Mouse (Mus musculus) spleen, adult 2 months (tissue): Measurements from ENCODE around the gene Smcp.

Experiments used
- CTCF ChIP-seq: fragments of 200-500 bp; IDR thresholded peaks from 2 replicates; pipeline ENCODE4 v1.5.1; 2011; ENCODE audit warnings: mild to moderate bottlenecking, inconsistent platforms; ENCODE audit not compliant: insufficient read depth, insufficient read length, insufficient replicate concordance; ENCODE audit errors: extremely low read depth
- POLR2A ChIP-seq: fragments of 200-500 bp; IDR thresholded peaks from 2 replicates; pipeline ENCODE4 v1.6.1; 2011; ENCODE audit warnings: low read depth, low read length, inconsistent platforms

DNA sequence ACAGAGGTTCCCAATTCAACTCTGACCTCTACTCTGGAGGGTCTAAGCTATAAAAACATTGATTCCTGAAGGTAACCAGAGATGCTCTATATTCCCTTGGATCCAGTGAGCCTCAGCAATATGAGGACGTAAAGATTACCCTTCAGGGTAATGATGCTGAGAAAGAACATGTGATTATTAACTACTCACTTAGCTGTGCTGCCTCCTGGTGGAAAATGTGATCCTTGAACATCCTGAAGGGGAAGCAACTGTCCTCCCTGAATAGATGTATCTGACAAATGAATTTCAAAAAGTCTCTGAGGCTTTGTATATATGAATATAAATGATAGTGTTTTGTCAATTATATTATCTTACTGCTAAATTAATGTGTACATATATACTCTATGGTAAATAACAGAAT is 11.7 kb upstream of the Smcp start:
- TF ChIP-seq CTCF (no peak), POLR2A (no peak)
